Mouse (Mus musculus): ENCODE measurements at regions not wholly inside any gene's neighbourhood (a gene's known extent, or its start where the extent isn't known, plus 50 kb on each side); places are given as distances from the start of the nearest gene placed in this dataset.

DNA sequence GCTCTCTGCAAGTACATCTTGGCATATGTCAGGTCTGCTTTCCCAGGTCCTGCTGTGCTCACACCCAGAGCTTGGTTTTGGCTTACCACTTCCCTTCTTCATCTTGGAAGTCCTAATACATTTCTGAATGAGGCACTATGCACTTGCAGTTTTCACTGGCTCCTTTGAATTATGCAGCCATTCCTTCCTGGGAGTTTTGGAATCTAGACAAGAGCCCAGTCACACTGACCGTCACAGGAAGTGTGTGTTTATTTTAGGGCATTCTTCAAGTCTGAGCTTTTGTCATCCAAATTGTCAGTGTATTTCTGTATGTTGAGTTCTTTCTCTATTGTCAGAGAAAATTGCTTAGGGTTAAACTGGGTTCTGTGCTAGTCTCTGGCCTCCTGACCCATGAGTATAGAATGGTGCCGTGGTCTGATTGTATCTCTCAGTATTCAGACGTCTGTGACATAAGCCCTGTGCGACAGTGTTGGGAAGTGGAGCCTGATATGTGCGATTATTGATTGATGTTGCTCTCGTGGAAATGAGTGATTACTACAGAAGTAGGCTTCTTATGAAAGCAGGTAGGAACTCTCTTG, 162.6 kb upstream of the Serpine2 start:
- DNase-seq (ENCODE audit: low spot score) (no peak), ATAC-seq (ENCODE audit: insufficient read depth, low FRiP score, low TSS enrichment) (no peak)
- no peak overlapping the region for H3K4me3 ChIP-seq (ENCODE audit: low read depth, low read length)

DNA sequence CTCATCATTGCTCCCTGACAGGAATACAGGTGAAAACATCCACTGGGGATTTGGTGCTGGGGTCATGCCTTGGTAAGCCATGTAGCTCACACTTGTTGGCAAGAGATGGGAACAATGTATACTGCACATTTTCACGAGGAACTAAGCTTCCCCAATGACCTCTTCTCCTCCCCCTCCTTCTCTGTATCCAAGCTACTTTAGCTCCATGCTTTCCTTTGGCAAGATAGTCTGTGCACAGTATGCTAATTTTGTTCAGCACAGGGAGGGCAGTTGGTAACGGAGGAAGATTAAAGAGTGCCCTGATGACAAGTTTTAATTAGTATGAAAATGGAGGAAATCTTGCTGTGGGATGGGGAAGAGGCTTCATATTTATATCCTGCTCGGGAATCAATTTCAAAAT, 160.9 kb upstream of the Serpine2 start:
- WGBS, result 82% methylated on average over 3 of the region's 3 CpGs
- no peak overlapping the region for H3K9ac ChIP-seq (ENCODE audit: low read length)
- ATAC-seq (ENCODE audit: insufficient read depth, low FRiP score, low TSS enrichment), result no peak
- H3K36me3 ChIP-seq (ENCODE audit: control insufficient read depth, insufficient read depth, low read length), result no peaks in the 10 kb centered on the region
- no peak overlapping the region for H3K27ac ChIP-seq (ENCODE audit: low read depth, low read length)
- no peaks in the 10 kb centered on the region for H3K4me1 ChIP-seq (ENCODE audit: control insufficient read depth, insufficient read depth, low read length)
- no peak overlapping the region for H3K4me3 ChIP-seq (ENCODE audit: low read depth, low read length)
- no peaks in the 10 kb centered on the region for H3K9me3 ChIP-seq (ENCODE audit: control insufficient read depth, low read length)
- no peak overlapping the region for H3K4me2 ChIP-seq (ENCODE audit: low read depth)
- H3K27me3 ChIP-seq (ENCODE audit: control insufficient read depth, insufficient read depth, low read length), result no peaks in the 10 kb centered on the region
- no peak for DNase-seq (ENCODE audit: low spot score)

More for the DNA sequence above, 162.6 kb upstream of the Serpine2 start:
- no peaks in the 10 kb centered on the region for H3K27me3 ChIP-seq (ENCODE audit: control insufficient read depth, insufficient read depth, low read length)
- no peaks in the 10 kb centered on the region for H3K4me1 ChIP-seq (ENCODE audit: control insufficient read depth, insufficient read depth, low read length)
- H3K9ac ChIP-seq (ENCODE audit: low read length), result no peak overlapping the region
- no peaks in the 10 kb centered on the region for H3K36me3 ChIP-seq (ENCODE audit: control insufficient read depth, insufficient read depth, low read length)
- H3K27ac ChIP-seq (ENCODE audit: low read depth, low read length), result no peak overlapping the region
- no peaks in the 10 kb centered on the region for H3K9me3 ChIP-seq (ENCODE audit: control insufficient read depth, low read length)
- no peak overlapping the region for H3K4me2 ChIP-seq (ENCODE audit: low read depth)
- 73% methylated on average over 6 of the region's 6 CpGs for WGBS

DNA sequence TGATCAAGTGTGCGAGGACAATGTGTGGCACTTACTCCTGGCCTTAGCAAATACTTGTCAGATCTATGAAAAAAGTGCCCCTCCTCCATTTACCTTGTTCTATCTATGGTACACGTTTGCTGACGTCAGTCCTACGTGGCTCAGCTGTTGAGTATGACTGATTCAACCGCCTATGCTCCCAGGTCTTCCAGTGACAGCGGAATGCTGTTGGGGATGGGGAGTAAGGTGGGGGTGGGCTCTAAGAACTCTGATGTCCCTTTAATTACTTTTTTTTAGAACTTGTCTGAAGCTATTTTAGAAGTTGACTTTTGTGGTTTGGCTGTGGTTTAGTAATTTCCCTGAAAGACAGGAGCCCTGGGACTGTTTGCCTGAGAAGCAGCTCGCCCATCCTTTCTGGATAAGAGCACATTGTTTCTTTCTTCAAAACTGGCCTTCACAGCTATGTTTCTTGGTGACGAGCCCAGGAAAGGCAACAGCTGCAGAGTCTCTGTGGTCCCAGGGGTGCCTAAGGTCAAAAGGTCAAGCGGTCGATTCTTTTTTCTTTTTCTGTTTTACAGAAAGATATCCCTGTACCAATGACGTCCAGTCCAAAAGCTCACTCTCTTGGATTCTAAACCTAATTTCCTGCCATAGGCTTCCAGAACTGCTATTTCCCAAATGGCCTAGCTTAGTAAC, 157.5 kb upstream of the Serpine2 start:
- Histone ChIP-seq H3K36me3 (ENCODE audit: control insufficient read depth, insufficient read depth, low read length) (no peaks in the 10 kb centered on the region), H3K4me1 (ENCODE audit: control insufficient read depth, insufficient read depth, low read length) (no peaks in the 10 kb centered on the region), H3K4me2 (ENCODE audit: low read depth) (no peak overlapping the region), H3K9ac (ENCODE audit: low read length) (no peak overlapping the region), H3K27ac (ENCODE audit: low read depth, low read length) (no peak overlapping the region), H3K9me3 (ENCODE audit: control insufficient read depth, low read length) (no peaks in the 10 kb centered on the region), H3K4me3 (ENCODE audit: low read depth, low read length) (no peak overlapping the region), H3K27me3 (ENCODE audit: control insufficient read depth, insufficient read depth, low read length) (no peaks in the 10 kb centered on the region)
- DNase-seq (ENCODE audit: low spot score), result no peak
- WGBS, result 68% methylated on average over 11 of the region's 11 CpGs
- no peak for ATAC-seq (ENCODE audit: insufficient read depth, low FRiP score, low TSS enrichment)

DNA sequence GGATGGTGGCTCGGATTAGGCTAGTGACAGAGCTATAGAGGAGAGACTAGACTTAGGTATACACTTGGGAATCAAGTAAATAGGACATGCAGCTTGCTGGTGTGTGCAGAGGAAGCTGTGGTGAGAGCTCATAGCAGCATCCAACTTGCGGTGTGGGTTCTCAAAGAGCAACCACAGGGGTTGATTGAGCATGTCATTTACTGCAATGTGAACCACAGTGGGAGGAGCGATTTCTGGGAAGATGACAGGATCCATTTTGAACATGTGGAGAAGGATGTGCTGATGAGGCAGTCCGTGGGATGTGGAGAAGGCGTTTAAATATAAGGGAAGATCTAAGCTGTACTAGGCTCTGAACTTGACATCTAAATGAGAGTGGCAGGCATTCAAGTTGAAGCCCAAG, 154.5 kb upstream of the Serpine2 start:
- no peak overlapping the region for H3K4me3 ChIP-seq (ENCODE audit: low read depth, low read length)
- no peaks in the 10 kb centered on the region for H3K9me3 ChIP-seq (ENCODE audit: control insufficient read depth, low read length)
- ATAC-seq (ENCODE audit: insufficient read depth, low FRiP score, low TSS enrichment), result no peak
- H3K4me1 ChIP-seq (ENCODE audit: control insufficient read depth, insufficient read depth, low read length), result no peaks in the 10 kb centered on the region
- H3K27ac ChIP-seq (ENCODE audit: low read depth, low read length), result no peak overlapping the region
- DNase-seq (ENCODE audit: low spot score), result no peak
- no peak overlapping the region for H3K4me2 ChIP-seq (ENCODE audit: low read depth)
- H3K27me3 ChIP-seq (ENCODE audit: control insufficient read depth, insufficient read depth, low read length), result no peaks in the 10 kb centered on the region
- WGBS, result 87% methylated on average over 5 of the region's 5 CpGs
- no peak overlapping the region for H3K9ac ChIP-seq (ENCODE audit: low read length)
- H3K36me3 ChIP-seq (ENCODE audit: control insufficient read depth, insufficient read depth, low read length), result no peaks in the 10 kb centered on the region

DNA sequence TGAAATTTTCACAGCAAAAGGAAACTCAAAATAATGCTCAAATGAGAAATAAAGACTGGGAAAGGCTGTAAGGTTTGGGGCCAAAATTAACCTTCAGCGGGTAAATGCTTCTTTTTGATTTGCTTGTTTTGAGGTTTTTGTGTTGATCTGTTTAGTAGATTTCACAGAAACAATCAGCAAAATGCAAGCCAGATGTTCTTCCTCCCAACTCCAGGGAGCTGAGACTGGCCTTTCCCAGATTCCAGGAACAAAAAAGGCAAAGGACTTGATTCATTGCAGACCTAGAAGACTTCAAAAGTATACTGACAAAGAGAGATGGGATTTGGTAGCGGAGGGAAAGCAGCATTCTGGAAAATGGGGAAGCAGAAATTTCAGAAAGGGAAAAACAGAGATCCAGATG, 153.6 kb upstream of the Serpine2 start:
- H3K9ac ChIP-seq (ENCODE audit: low read length), result no peak overlapping the region
- H3K4me2 ChIP-seq (ENCODE audit: low read depth), result no peak overlapping the region
- whole genome bisulfite sequencing, result 80% methylated on average over 2 of the region's 2 CpGs
- H3K27ac ChIP-seq (ENCODE audit: low read depth, low read length), result no peak overlapping the region
- H3K4me1 ChIP-seq (ENCODE audit: control insufficient read depth, insufficient read depth, low read length), result no peaks in the 10 kb centered on the region
- no peaks in the 10 kb centered on the region for H3K27me3 ChIP-seq (ENCODE audit: control insufficient read depth, insufficient read depth, low read length)
- H3K4me3 ChIP-seq (ENCODE audit: low read depth, low read length), result no peak overlapping the region
- H3K36me3 ChIP-seq (ENCODE audit: control insufficient read depth, insufficient read depth, low read length), result no peaks in the 10 kb centered on the region
- ATAC-seq (ENCODE audit: insufficient read depth, low FRiP score, low TSS enrichment) (no peak), DNase-seq (ENCODE audit: low spot score) (no peak)
- no peaks in the 10 kb centered on the region for H3K9me3 ChIP-seq (ENCODE audit: control insufficient read depth, low read length)

DNA sequence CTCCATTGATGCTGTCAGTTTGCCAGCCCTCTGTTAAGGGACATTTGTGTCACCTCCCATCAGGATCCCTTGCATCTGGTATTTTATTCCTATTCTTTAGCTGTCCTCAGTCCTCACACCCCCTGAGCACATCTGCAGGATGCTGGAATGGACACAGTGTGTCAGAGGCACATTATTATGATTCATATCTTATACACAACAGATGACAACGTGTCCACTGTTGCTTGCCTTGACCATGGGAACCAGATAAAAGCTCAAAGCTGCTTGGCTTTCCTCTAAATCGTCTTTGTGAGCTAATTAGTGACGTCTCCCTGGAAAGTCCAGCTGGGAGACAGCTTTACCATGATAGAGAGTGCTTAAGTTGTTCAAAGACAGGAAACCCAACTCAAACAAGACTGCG, 149.7 kb upstream of the Serpine2 start:
- ATAC-seq (ENCODE audit: insufficient read depth, low FRiP score, low TSS enrichment) (no peak), DNase-seq (ENCODE audit: low spot score) (no peak)
- WGBS, result 48% methylated on average over 4 of the region's 4 CpGs
- Histone ChIP-seq H3K9ac (ENCODE audit: low read length) (no peak overlapping the region), H3K36me3 (ENCODE audit: control insufficient read depth, insufficient read depth, low read length) (no peaks in the 10 kb centered on the region), H3K4me2 (ENCODE audit: low read depth) (no peak overlapping the region), H3K27ac (ENCODE audit: low read depth, low read length) (no peak overlapping the region), H3K4me3 (ENCODE audit: low read depth, low read length) (no peak overlapping the region), H3K9me3 (ENCODE audit: control insufficient read depth, low read length) (no peaks in the 10 kb centered on the region), H3K4me1 (ENCODE audit: control insufficient read depth, insufficient read depth, low read length) (no peaks in the 10 kb centered on the region), H3K27me3 (ENCODE audit: control insufficient read depth, insufficient read depth, low read length) (no peaks in the 10 kb centered on the region)

DNA sequence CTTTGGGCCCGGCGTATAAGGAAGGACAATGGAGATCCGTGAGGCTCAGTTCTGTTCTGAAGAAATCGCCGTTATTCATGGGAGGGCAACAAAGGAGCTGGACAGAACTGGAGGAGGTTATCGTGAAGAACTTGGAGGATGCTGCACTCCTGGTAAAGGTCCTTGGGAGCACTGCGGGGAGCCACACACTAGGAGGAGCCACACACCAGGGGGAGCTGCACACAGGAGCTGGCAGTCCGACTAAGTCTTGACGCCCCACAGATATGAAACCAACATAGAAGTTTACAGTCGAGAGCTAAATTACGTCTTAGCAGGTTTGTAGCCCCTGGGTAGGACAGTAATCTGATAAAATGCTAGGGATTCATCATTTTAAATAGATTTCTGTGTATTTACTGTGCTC, 138.1 kb upstream of the Serpine2 start:
- ATAC-seq (ENCODE audit: insufficient read depth, low FRiP score, low TSS enrichment) (no peak), DNase-seq (ENCODE audit: low spot score) (no peak)
- Histone ChIP-seq H3K4me2 (ENCODE audit: low read depth) (no peak overlapping the region), H3K27ac (ENCODE audit: low read depth, low read length) (no peak overlapping the region), H3K4me1 (ENCODE audit: control insufficient read depth, insufficient read depth, low read length) (no peaks in the 10 kb centered on the region), H3K9me3 (ENCODE audit: control insufficient read depth, low read length) (no peaks in the 10 kb centered on the region), H3K4me3 (ENCODE audit: low read depth, low read length) (no peak overlapping the region), H3K36me3 (ENCODE audit: control insufficient read depth, insufficient read depth, low read length) (no peaks in the 10 kb centered on the region), H3K9ac (ENCODE audit: low read length) (no peak overlapping the region), H3K27me3 (ENCODE audit: control insufficient read depth, insufficient read depth, low read length) (no peaks in the 10 kb centered on the region)
- WGBS, result 81% methylated on average over 11 of the region's 11 CpGs

DNA sequence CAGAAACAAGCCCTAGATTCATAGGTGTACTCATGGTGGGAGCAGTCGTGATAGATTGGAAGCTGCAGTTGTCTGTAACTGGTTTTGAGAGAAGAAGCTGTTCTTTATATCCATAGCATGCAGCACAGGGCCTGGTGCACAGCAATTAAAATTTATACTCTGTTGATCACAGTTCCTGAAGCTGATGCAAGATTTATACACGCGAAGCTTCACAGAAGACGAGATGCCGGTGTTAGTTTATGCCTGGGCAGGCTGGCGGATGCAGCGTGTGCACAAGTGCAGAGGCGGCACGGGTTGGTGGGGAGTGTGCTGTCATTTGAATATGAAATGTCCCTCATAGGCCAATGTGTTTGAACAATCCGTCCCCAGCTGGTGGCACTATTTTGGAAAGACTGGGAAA, 136.9 kb upstream of the Serpine2 start:
- 88% methylated on average over 10 of the region's 10 CpGs for WGBS
- Histone ChIP-seq H3K9ac (ENCODE audit: low read length) (no peak overlapping the region), H3K27me3 (ENCODE audit: control insufficient read depth, insufficient read depth, low read length) (no peaks in the 10 kb centered on the region), H3K4me1 (ENCODE audit: control insufficient read depth, insufficient read depth, low read length) (no peaks in the 10 kb centered on the region), H3K36me3 (ENCODE audit: control insufficient read depth, insufficient read depth, low read length) (no peaks in the 10 kb centered on the region), H3K4me3 (ENCODE audit: low read depth, low read length) (no peak overlapping the region), H3K9me3 (ENCODE audit: control insufficient read depth, low read length) (no peaks in the 10 kb centered on the region), H3K4me2 (ENCODE audit: low read depth) (no peak overlapping the region), H3K27ac (ENCODE audit: low read depth, low read length) (no peak overlapping the region)
- no peak for DNase-seq (ENCODE audit: low spot score)
- ATAC-seq (ENCODE audit: insufficient read depth, low FRiP score, low TSS enrichment), result no peak

DNA sequence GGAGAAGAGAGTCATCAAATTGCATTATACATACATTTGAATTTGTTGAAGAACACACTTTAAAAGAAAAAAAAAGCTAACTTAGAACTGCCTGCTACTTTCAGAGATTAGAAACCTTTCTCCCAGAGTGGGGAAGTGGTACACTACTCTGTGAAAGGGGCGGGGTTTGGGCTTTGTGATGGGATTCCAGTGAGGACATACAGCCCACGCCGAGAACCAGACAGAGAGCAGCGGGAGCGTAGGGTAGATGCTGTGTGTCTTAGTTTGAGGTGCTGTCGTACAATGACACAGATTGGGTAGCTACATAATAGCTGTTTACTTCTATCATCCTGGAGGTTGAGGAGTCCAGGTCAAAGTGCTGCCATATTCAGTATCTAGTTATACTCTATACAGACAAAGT, 136.5 kb upstream of the Serpine2 start:
- no peak overlapping the region for H3K27ac ChIP-seq (ENCODE audit: low read depth, low read length)
- no peaks in the 10 kb centered on the region for H3K27me3 ChIP-seq (ENCODE audit: control insufficient read depth, insufficient read depth, low read length)
- 94% methylated on average over 6 of the region's 6 CpGs for WGBS
- no peak overlapping the region for H3K9ac ChIP-seq (ENCODE audit: low read length)
- H3K9me3 ChIP-seq (ENCODE audit: control insufficient read depth, low read length), result no peaks in the 10 kb centered on the region
- no peaks in the 10 kb centered on the region for H3K4me1 ChIP-seq (ENCODE audit: control insufficient read depth, insufficient read depth, low read length)
- DNase-seq (ENCODE audit: low spot score) (no peak), ATAC-seq (ENCODE audit: insufficient read depth, low FRiP score, low TSS enrichment) (no peak)
- no peak overlapping the region for H3K4me2 ChIP-seq (ENCODE audit: low read depth)
- no peaks in the 10 kb centered on the region for H3K36me3 ChIP-seq (ENCODE audit: control insufficient read depth, insufficient read depth, low read length)
- no peak overlapping the region for H3K4me3 ChIP-seq (ENCODE audit: low read depth, low read length)
